Mouse (Mus musculus) layer of hippocampus, adult 18-20 months (tissue): ENCODE results near the gene Itch. TPM values are rescaled to one million over a fixed set of nuclear protein-coding genes. Genes with fewer than 3 reads are reported as not detected.

ENCODE experiments used
- total RNA-seq, 2 experiments: library from RNA; stranded (reverse); gene quantifications; 2 replicates each; pipeline ENCODE4 v1.2.3; 2021

Gene Itch
- total RNA-seq, 2 experiments from 2014 or later = 57.7 to 57.9 TPM

Other genes starting within 250 kb of the Itch start
- 10 to 100 TPM; 47.9 to 50.0 TPM for gene Eif2s2, start 240.6 kb upstream of the Itch start, total RNA-seq
- gene Gm14226, start 115.2 kb upstream of the Itch start, total RNA-seq = under 1 TPM; 0.13 to 0.15 TPM
- 10 to 100 TPM; 16.2 to 17.6 TPM for gene Ahcy, start 59.0 kb upstream of the Itch start, total RNA-seq
- 100 to 1,000 TPM; 299 to 308 TPM for gene Dynlrb1, start 103.0 kb downstream of the Itch start, total RNA-seq
- gene Map1lc3a, start 142.8 kb downstream of the Itch start, total RNA-seq = 100 to 1,000 TPM; 245 to 249 TPM
- 10 to 100 TPM; 27.9 to 29.8 TPM for gene Pigu, start 223.9 kb downstream of the Itch start, total RNA-seq
- gene Trp53inp2, start 247.6 kb downstream of the Itch start, total RNA-seq = 100 to 1,000 TPM; 109 TPM